Mouse (Mus musculus): ENCODE measurements around the gene Csrp2. TPM values are rescaled to one million over a fixed set of nuclear protein-coding genes. Genes with fewer than 3 reads are reported as not detected.

The Csrp2 gene
- polyA plus RNA-seq, 1 experiment: 221 TPM

GRCm38 (mm10) chr10:110879426-110880066 lies 40.0 kb upstream of the Csrp2 start:
- Histone ChIP-seq H3K36me3 (ENCODE audit: control insufficient read depth, insufficient read depth, low read length, poor library complexity, severe bottlenecking) (no peaks in the 10 kb centered on the region), H3K4me3 (ENCODE audit: low read depth, low read length) (no peak overlapping the region), H3K9me3 (replicated peaks; ENCODE audit: control insufficient read depth, insufficient read depth, low read length, poor library complexity, severe bottlenecking) (no peaks in the 10 kb centered on the region), H3K9ac (ENCODE audit: low read depth, poor library complexity, severe bottlenecking) (0 out of 2 replicates have a peak overlapping the region, but pooled peaks have one; percentile 25), H3K4me1 (ENCODE audit: control insufficient read depth, insufficient read depth, low read length) (peaks cover 5% of the 10 kb centered on the region), H3K27me3 (ENCODE audit: control insufficient read depth, insufficient read depth, low read length, poor library complexity, severe bottlenecking) (no peaks in the 10 kb centered on the region), H3K27ac (ENCODE audit: insufficient read depth, low read length) (peak overlapping the region; percentile 83)
- TF ChIP-seq EP300 (IDR thresholded peaks at IDR 0.05; ENCODE audit: insufficient read depth, low read depth, low read length) (no peak), POLR2A (IDR thresholded peaks at IDR 0.05; ENCODE audit: insufficient read depth, low read length) (no peak), CTCF (IDR thresholded peaks at IDR 0.05; ENCODE audit: low read depth, low read length) (no peak)

- Histone ChIP-seq H3K9me3 (replicated peaks; ENCODE audit: control insufficient read depth, insufficient read depth, low read length, poor library complexity, severe bottlenecking) (no peaks in the 10 kb centered on the region), H3K36me3 (ENCODE audit: control insufficient read depth, insufficient read depth, low read length, poor library complexity, severe bottlenecking) (no peaks in the 10 kb centered on the region), H3K4me1 (ENCODE audit: control insufficient read depth, insufficient read depth, low read length) (peaks cover 5% of the 10 kb centered on the region), H3K27me3 (ENCODE audit: control insufficient read depth, insufficient read depth, low read length, poor library complexity, severe bottlenecking) (no peaks in the 10 kb centered on the region), H3K4me3 (ENCODE audit: low read depth, low read length) (no peak overlapping the region), H3K9ac (ENCODE audit: low read depth, poor library complexity, severe bottlenecking) (no peak overlapping the region), H3K27ac (ENCODE audit: insufficient read depth, low read length) (no peak overlapping the region)
- TF ChIP-seq POLR2A (IDR thresholded peaks at IDR 0.05; ENCODE audit: insufficient read depth, low read length) (no peak), EP300 (IDR thresholded peaks at IDR 0.05; ENCODE audit: insufficient read depth, low read depth, low read length) (no peak), CTCF (IDR thresholded peaks at IDR 0.05; ENCODE audit: low read depth, low read length) (no peak)
These were observed 38.2 kb upstream of the Csrp2 start for GRCm38 (mm10) chr10:110881346-110881745.

GRCm38 (mm10) chr10:110882701-110883100 lies 36.9 kb upstream of the Csrp2 start:
- H3K27me3 ChIP-seq (ENCODE audit: control insufficient read depth, insufficient read depth, low read length, poor library complexity, severe bottlenecking): no peaks in the 10 kb centered on the region
- TF ChIP-seq CTCF (IDR thresholded peaks at IDR 0.05; ENCODE audit: low read depth, low read length): no peak
- no peak for TF ChIP-seq POLR2A (IDR thresholded peaks at IDR 0.05; ENCODE audit: insufficient read depth, low read length)
- no peak for TF ChIP-seq EP300 (IDR thresholded peaks at IDR 0.05; ENCODE audit: insufficient read depth, low read depth, low read length)
- no peak overlapping the region for H3K9ac ChIP-seq (ENCODE audit: low read depth, poor library complexity, severe bottlenecking)
- no peaks in the 10 kb centered on the region for H3K36me3 ChIP-seq (ENCODE audit: control insufficient read depth, insufficient read depth, low read length, poor library complexity, severe bottlenecking)
- H3K27ac ChIP-seq (ENCODE audit: insufficient read depth, low read length): no peak overlapping the region
- no peak overlapping the region for H3K4me3 ChIP-seq (ENCODE audit: low read depth, low read length)
- H3K9me3 ChIP-seq (replicated peaks; ENCODE audit: control insufficient read depth, insufficient read depth, low read length, poor library complexity, severe bottlenecking): no peaks in the 10 kb centered on the region
- H3K4me1 ChIP-seq (ENCODE audit: control insufficient read depth, insufficient read depth, low read length): peaks cover 5% of the 10 kb centered on the region

- H3K9ac ChIP-seq (ENCODE audit: low read depth, poor library complexity, severe bottlenecking): no peak overlapping the region
- TF ChIP-seq POLR2A (IDR thresholded peaks at IDR 0.05; ENCODE audit: insufficient read depth, low read length): no peak
- no peak for TF ChIP-seq EP300 (IDR thresholded peaks at IDR 0.05; ENCODE audit: insufficient read depth, low read depth, low read length)
- no peak for TF ChIP-seq CTCF (IDR thresholded peaks at IDR 0.05; ENCODE audit: low read depth, low read length)
- H3K9me3 ChIP-seq (replicated peaks; ENCODE audit: control insufficient read depth, insufficient read depth, low read length, poor library complexity, severe bottlenecking): no peaks in the 10 kb centered on the region
- H3K4me3 ChIP-seq (ENCODE audit: low read depth, low read length): no peak overlapping the region
- H3K36me3 ChIP-seq (ENCODE audit: control insufficient read depth, insufficient read depth, low read length, poor library complexity, severe bottlenecking): no peaks in the 10 kb centered on the region
- H3K27me3 ChIP-seq (ENCODE audit: control insufficient read depth, insufficient read depth, low read length, poor library complexity, severe bottlenecking): no peaks in the 10 kb centered on the region
- H3K4me1 ChIP-seq (ENCODE audit: control insufficient read depth, insufficient read depth, low read length): no peaks in the 10 kb centered on the region
- no peak overlapping the region for H3K27ac ChIP-seq (ENCODE audit: insufficient read depth, low read length)
These were observed 28.8 kb upstream of the Csrp2 start for GRCm38 (mm10) chr10:110890656-110891272.

GRCm38 (mm10) chr10:110899744-110900501 lies 19.7 kb upstream of the Csrp2 start:
- H3K9me3 ChIP-seq (replicated peaks; ENCODE audit: control insufficient read depth, insufficient read depth, low read length, poor library complexity, severe bottlenecking): peaks cover 8% of the 10 kb centered on the region; the same call in 1 of the 2 replicates
- no peaks in the 10 kb centered on the region for H3K27me3 ChIP-seq (ENCODE audit: control insufficient read depth, insufficient read depth, low read length, poor library complexity, severe bottlenecking)
- H3K4me1 ChIP-seq (ENCODE audit: control insufficient read depth, insufficient read depth, low read length): no peaks in the 10 kb centered on the region
- no peak for TF ChIP-seq EP300 (IDR thresholded peaks at IDR 0.05; ENCODE audit: insufficient read depth, low read depth, low read length)
- TF ChIP-seq POLR2A (IDR thresholded peaks at IDR 0.05; ENCODE audit: insufficient read depth, low read length): no peak
- no peak for TF ChIP-seq CTCF (IDR thresholded peaks at IDR 0.05; ENCODE audit: low read depth, low read length)
- no peak overlapping the region for H3K27ac ChIP-seq (ENCODE audit: insufficient read depth, low read length)
- H3K4me3 ChIP-seq (ENCODE audit: low read depth, low read length): no peak overlapping the region
- no peaks in the 10 kb centered on the region for H3K36me3 ChIP-seq (ENCODE audit: control insufficient read depth, insufficient read depth, low read length, poor library complexity, severe bottlenecking)
- H3K9ac ChIP-seq (ENCODE audit: low read depth, poor library complexity, severe bottlenecking): no peak overlapping the region
